Mouse (Mus musculus): ENCODE results near the gene Alpk3. TPM values are rescaled to one million over a fixed set of nuclear protein-coding genes. Genes with fewer than 3 reads are reported as not detected.
"Not testable (repeated sequence)": the region's sequence is repeated elsewhere in the genome, so short reads cannot be mapped to it uniquely, and the experiment has no call there.

Alpk3 gene
- polyA plus RNA-seq, 1 experiment from 2014 or later, result 0.11 TPM

- no peak overlapping the region for H3K9ac ChIP-seq (ENCODE audit: low read length)
- H3K27me3 ChIP-seq (ENCODE audit: control insufficient read depth, insufficient read depth, low read length), result no peaks in the 10 kb centered on the region
- H3K36me3 ChIP-seq (ENCODE audit: control insufficient read depth, insufficient read depth, low read length), result no peaks in the 10 kb centered on the region
- H3K27ac ChIP-seq (ENCODE audit: low read depth, low read length), result no peak overlapping the region
- WGBS, result 60% methylated on average over 6 of the region's 6 CpGs
- no peaks in the 10 kb centered on the region for H3K9me3 ChIP-seq (ENCODE audit: control insufficient read depth, low read length)
- H3K4me3 ChIP-seq (ENCODE audit: low read depth, low read length), result no peak overlapping the region
- ATAC-seq (ENCODE audit: low FRiP score) (no peak), DNase-seq (ENCODE audit: low spot score, missing footprints) (no peak)
- peaks cover 4% of the 10 kb centered on the region for H3K4me1 ChIP-seq (ENCODE audit: control insufficient read depth, insufficient read depth, low read length)
- H3K4me2 ChIP-seq, result no peak overlapping the region
Measured at GRCm38 (mm10) chr7:81133416-81133815, 76.0 kb downstream of the Alpk3 start.

- no peaks in the 10 kb centered on the region for H3K9me3 ChIP-seq (ENCODE audit: control insufficient read depth, low read length)
- no peaks in the 10 kb centered on the region for H3K27me3 ChIP-seq (ENCODE audit: control insufficient read depth, insufficient read depth, low read length)
- no peak overlapping the region for H3K4me3 ChIP-seq (ENCODE audit: low read depth, low read length)
- no peaks in the 10 kb centered on the region for H3K36me3 ChIP-seq (ENCODE audit: control insufficient read depth, insufficient read depth, low read length)
- 81% methylated on average over 2 of the region's 2 CpGs for WGBS
- peaks cover 4% of the 10 kb centered on the region for H3K4me1 ChIP-seq (ENCODE audit: control insufficient read depth, insufficient read depth, low read length)
- H3K4me2 ChIP-seq, result no peak overlapping the region
- H3K9ac ChIP-seq (ENCODE audit: low read length), result no peak overlapping the region
- ATAC-seq (ENCODE audit: low FRiP score) (no peak), DNase-seq (ENCODE audit: low spot score, missing footprints) (no peak)
- no peak overlapping the region for H3K27ac ChIP-seq (ENCODE audit: low read depth, low read length)
Measured at GRCm38 (mm10) chr7:81133941-81134340, 76.5 kb downstream of the Alpk3 start.

- H3K27ac ChIP-seq (ENCODE audit: low read depth, low read length), result no peak overlapping the region
- H3K9ac ChIP-seq (ENCODE audit: low read length), result no peak overlapping the region
- DNase-seq (ENCODE audit: low spot score, missing footprints) (peak; percentile 90), ATAC-seq (ENCODE audit: low FRiP score) (0 out of 2 replicates have a peak, but pooled peaks have one; percentile 24)
- peaks cover 4% of the 10 kb centered on the region for H3K4me1 ChIP-seq (ENCODE audit: control insufficient read depth, insufficient read depth, low read length)
- H3K4me2 ChIP-seq, result no peak overlapping the region
- H3K9me3 ChIP-seq (ENCODE audit: control insufficient read depth, low read length), result no peaks in the 10 kb centered on the region
- H3K4me3 ChIP-seq (ENCODE audit: low read depth, low read length), result no peak overlapping the region
- 42% methylated on average over 9 of the region's 9 CpGs for WGBS
- no peaks in the 10 kb centered on the region for H3K27me3 ChIP-seq (ENCODE audit: control insufficient read depth, insufficient read depth, low read length)
- H3K36me3 ChIP-seq (ENCODE audit: control insufficient read depth, insufficient read depth, low read length), result no peaks in the 10 kb centered on the region
Measured at GRCm38 (mm10) chr7:81134614-81135067, 77.2 kb downstream of the Alpk3 start.

- H3K9ac ChIP-seq (ENCODE audit: low read length), result no peak overlapping the region
- H3K4me2 ChIP-seq, result no peak overlapping the region
- H3K27me3 ChIP-seq (ENCODE audit: control insufficient read depth, insufficient read depth, low read length), result no peaks in the 10 kb centered on the region
- peaks cover 4% of the 10 kb centered on the region for H3K4me1 ChIP-seq (ENCODE audit: control insufficient read depth, insufficient read depth, low read length)
- ATAC-seq (ENCODE audit: low FRiP score) (no peak), DNase-seq (ENCODE audit: low spot score, missing footprints) (no peak)
- no peaks in the 10 kb centered on the region for H3K36me3 ChIP-seq (ENCODE audit: control insufficient read depth, insufficient read depth, low read length)
- no peak overlapping the region for H3K4me3 ChIP-seq (ENCODE audit: low read depth, low read length)
- WGBS, result 90% methylated on average over 5 of the region's 5 CpGs
- no peaks in the 10 kb centered on the region for H3K9me3 ChIP-seq (ENCODE audit: control insufficient read depth, low read length)
- no peak overlapping the region for H3K27ac ChIP-seq (ENCODE audit: low read depth, low read length)
Measured at GRCm38 (mm10) chr7:81137292-81137691, 79.9 kb downstream of the Alpk3 start.

GRCm38 (mm10) chr7:81139100-81139499, 81.7 kb downstream of the Alpk3 start:
- 91% methylated on average over 7 of the region's 7 CpGs for WGBS
- Histone ChIP-seq H3K36me3 (ENCODE audit: control insufficient read depth, insufficient read depth, low read length) (no peaks in the 10 kb centered on the region), H3K27me3 (ENCODE audit: control insufficient read depth, insufficient read depth, low read length) (no peaks in the 10 kb centered on the region), H3K27ac (ENCODE audit: low read depth, low read length) (no peak overlapping the region), H3K9me3 (ENCODE audit: control insufficient read depth, low read length) (no peaks in the 10 kb centered on the region), H3K4me2 (no peak overlapping the region), H3K9ac (ENCODE audit: low read length) (no peak overlapping the region), H3K4me1 (ENCODE audit: control insufficient read depth, insufficient read depth, low read length) (no peaks in the 10 kb centered on the region; the same call in 1 of the 2 replicates), H3K4me3 (ENCODE audit: low read depth, low read length) (no peak overlapping the region)
- ATAC-seq (ENCODE audit: low FRiP score) (no peak), DNase-seq (ENCODE audit: low spot score, missing footprints) (no peak)

GRCm38 (mm10) chr7:81139671-81140404, 82.4 kb downstream of the Alpk3 start:
- no peak overlapping the region for H3K27ac ChIP-seq (ENCODE audit: low read depth, low read length)
- H3K36me3 ChIP-seq (ENCODE audit: control insufficient read depth, insufficient read depth, low read length), result no peaks in the 10 kb centered on the region
- H3K4me2 ChIP-seq, result no peak overlapping the region
- no peak overlapping the region for H3K4me3 ChIP-seq (ENCODE audit: low read depth, low read length)
- no peaks in the 10 kb centered on the region for H3K27me3 ChIP-seq (ENCODE audit: control insufficient read depth, insufficient read depth, low read length)
- 91% methylated on average over 5 of the region's 5 CpGs for WGBS
- ATAC-seq (ENCODE audit: low FRiP score), result no peak
- H3K4me1 ChIP-seq (ENCODE audit: control insufficient read depth, insufficient read depth, low read length), result no peaks in the 10 kb centered on the region; the same call in 1 of the 2 replicates
- H3K9me3 ChIP-seq (ENCODE audit: control insufficient read depth, low read length), result no peaks in the 10 kb centered on the region
- H3K9ac ChIP-seq (ENCODE audit: low read length), result no peak overlapping the region
- no peak for DNase-seq (ENCODE audit: low spot score, missing footprints)

DNA sequence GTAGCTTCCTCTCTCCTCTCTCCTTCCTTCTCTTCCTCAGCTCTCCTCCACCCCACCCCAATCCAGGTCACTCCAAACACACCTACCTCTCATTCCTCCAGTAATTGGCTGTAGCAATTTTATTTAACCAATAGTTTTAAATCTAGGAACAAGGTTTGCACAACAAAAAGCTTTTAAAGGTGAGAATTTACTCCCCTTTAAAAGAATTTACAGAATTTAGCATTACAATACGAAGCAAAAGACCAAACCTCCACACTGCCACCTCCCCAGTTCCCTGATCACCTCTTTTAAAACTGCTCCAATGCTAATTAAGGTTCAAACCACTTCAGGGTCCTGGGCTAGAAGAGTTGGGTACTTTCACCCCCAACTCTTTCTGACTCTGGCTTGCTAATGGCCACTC, 84.1 kb downstream of the Alpk3 start:
- Histone ChIP-seq H3K9ac (ENCODE audit: low read length) (no peak overlapping the region), H3K4me3 (ENCODE audit: low read depth, low read length) (no peak overlapping the region), H3K36me3 (ENCODE audit: control insufficient read depth, insufficient read depth, low read length) (no peaks in the 10 kb centered on the region), H3K9me3 (ENCODE audit: control insufficient read depth, low read length) (no peaks in the 10 kb centered on the region), H3K4me2 (no peak overlapping the region), H3K27ac (ENCODE audit: low read depth, low read length) (no peak overlapping the region), H3K4me1 (ENCODE audit: control insufficient read depth, insufficient read depth, low read length) (no peaks in the 10 kb centered on the region), H3K27me3 (ENCODE audit: control insufficient read depth, insufficient read depth, low read length) (no peaks in the 10 kb centered on the region)
- no peak for ATAC-seq (ENCODE audit: low FRiP score)
- 67% methylated on average over 1 of the region's 1 CpGs for WGBS
- no peak for DNase-seq (ENCODE audit: low spot score, missing footprints)

GRCm38 (mm10) chr7:81143056-81143455, 85.7 kb downstream of the Alpk3 start:
- not testable (repeated sequence) for H3K4me3 ChIP-seq (ENCODE audit: low read depth, low read length); ATAC-seq (ENCODE audit: low FRiP score); H3K27ac ChIP-seq (ENCODE audit: low read depth, low read length); H3K9ac ChIP-seq (ENCODE audit: low read length); H3K9me3 ChIP-seq (ENCODE audit: control insufficient read depth, low read length); H3K4me1 ChIP-seq (ENCODE audit: control insufficient read depth, insufficient read depth, low read length); H3K27me3 ChIP-seq (ENCODE audit: control insufficient read depth, insufficient read depth, low read length); H3K4me2 ChIP-seq; DNase-seq (ENCODE audit: low spot score, missing footprints); H3K36me3 ChIP-seq (ENCODE audit: control insufficient read depth, insufficient read depth, low read length)
- WGBS, result 70% methylated on average over 4 of the region's 4 CpGs

- Histone ChIP-seq H3K4me1 (ENCODE audit: control insufficient read depth, insufficient read depth, low read length) (no peaks in the 10 kb centered on the region), H3K4me3 (ENCODE audit: low read depth, low read length) (no peak overlapping the region), H3K27me3 (ENCODE audit: control insufficient read depth, insufficient read depth, low read length) (no peaks in the 10 kb centered on the region), H3K9ac (ENCODE audit: low read length) (no peak overlapping the region), H3K9me3 (ENCODE audit: control insufficient read depth, low read length) (no peaks in the 10 kb centered on the region), H3K36me3 (ENCODE audit: control insufficient read depth, insufficient read depth, low read length) (no peaks in the 10 kb centered on the region), H3K4me2 (no peak overlapping the region), H3K27ac (ENCODE audit: low read depth, low read length) (no peak overlapping the region)
- 90% methylated on average over 11 of the region's 11 CpGs for WGBS
- no peak for ATAC-seq (ENCODE audit: low FRiP score)
- DNase-seq (ENCODE audit: low spot score, missing footprints), result no peak
Measured at GRCm38 (mm10) chr7:81149759-81150158, 92.4 kb downstream of the Alpk3 start.
